Mouse (Mus musculus): ENCODE measurements at regions not wholly inside any gene's neighbourhood (a gene's known extent, or its start where the extent isn't known, plus 50 kb on each side); places are given as distances from the start of the nearest gene placed in this dataset.

DNA sequence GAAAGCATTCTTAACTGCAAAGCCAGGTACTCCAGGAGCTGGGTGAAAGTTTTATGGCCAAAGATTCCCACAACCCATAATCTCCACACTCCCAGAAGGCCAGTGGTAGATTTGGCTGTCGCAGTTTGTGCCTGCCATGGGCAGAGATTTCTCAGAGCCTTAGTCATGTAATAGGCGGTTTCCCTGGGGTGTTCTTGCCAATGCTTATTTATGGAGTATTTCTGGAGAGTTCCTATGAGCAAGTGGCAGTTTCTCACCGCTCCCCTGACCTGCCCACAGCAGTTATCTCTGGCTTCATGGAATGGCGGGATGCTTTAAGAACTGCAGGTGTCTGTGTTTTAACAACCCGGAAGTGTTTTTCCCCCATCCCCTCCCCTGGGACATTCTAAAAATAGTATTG is 179.8 kb downstream of the 4933412E24Rik start:
- DNase-seq, result no peak

DNA sequence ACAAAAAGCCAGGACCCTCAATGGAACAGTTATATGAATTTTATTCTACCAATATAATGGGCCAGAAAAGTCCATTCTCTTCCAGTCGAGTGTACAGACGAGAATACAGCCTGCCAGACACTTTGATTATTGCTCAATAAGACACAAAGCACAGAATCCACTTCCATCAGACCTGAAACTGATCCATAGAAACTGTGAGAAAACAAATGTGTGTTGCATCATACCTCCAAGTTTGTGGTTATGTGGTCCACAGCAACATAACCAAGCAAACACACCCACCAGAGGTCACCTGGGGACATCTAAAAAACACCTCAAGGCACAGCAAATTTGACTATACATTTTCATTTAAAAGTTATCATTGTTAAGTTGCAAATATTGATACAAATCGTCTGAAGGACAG is 183.2 kb downstream of the 4933412E24Rik start:
- DNase-seq, result no peak

DNA sequence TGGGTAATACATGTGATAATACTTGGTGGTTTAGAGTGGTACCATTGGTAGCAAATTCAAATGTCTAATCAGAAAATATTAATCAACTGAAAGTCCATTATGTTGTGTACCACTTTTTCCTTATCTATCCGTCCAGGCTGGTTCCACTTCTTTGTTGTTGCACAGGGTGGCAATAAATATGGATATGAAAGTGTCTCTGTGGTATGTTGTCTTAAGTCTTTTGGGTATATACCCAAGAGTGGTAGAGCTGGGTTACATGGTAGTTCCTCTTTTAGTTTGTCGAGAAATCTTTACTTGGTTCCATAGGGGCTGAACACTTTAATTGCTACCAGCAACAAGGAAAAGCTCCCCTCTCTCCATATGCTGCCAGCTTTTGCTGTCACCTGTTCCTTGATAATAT is 184.9 kb downstream of the 4933412E24Rik start:
- no peak for DNase-seq

DNA sequence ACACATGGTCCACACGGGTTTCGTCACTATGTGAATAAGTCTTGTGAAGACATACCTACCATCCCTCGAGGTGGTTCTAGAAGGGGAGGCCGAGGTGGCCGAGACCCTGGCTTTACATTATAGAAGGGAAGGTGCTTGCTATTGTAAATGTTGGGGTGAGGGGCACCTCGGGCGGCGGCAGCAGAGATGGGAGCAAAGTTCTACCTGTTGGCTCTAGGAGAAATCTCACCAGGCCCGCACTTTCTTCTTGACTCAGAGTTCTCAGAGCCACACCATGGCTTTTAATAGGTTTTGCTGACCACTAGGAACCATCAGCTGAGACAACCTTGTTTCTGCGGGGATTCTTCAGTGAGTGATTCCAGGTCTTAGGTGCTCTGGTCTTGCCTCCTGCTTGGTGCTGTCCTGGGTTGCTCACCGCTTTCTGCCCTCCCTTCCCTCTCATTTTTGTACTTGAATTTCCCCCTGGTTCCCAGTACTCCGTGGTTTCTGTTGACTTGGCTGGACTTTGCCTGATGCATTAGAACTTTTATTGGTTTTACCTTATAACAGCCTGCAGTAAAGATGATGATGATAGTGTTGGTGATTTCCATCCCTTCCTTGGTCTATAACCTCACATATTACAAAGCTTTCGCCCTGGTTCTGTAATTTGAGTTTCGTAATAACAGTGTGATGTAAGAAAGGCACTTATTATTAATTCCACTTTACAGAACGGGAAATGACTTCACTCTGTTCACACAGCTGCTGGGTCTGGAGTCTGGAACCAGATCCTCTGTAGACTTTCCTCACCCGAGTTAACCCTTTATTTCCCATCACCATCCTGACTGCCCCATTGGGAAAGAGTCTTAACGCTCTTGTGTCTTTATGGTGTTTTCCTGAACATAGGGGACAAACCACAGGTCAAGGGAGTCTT is 185.6 kb downstream of the 4933412E24Rik start:
- no peak for DNase-seq

DNA sequence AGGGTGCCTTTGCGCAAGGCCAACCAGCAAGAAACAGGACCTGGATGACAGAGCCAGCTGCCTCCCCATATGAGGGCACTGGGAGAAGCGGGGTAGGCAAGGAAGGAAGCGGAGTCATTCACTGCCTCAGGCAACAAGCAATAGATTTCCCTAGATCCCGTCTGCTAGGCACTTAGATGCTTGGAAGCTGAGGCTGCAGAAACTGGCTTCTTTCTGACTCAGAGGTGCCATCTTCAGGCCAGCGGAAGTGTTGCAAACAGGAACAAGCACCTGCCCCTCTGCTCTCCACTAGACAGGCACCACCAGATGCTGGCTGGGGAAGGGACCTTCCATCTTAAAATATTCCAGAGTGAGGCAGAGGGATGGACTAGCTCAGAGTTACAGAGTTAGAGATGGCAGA is 188.0 kb downstream of the 4933412E24Rik start:
- DNase-seq, result peak; percentile 87

DNA sequence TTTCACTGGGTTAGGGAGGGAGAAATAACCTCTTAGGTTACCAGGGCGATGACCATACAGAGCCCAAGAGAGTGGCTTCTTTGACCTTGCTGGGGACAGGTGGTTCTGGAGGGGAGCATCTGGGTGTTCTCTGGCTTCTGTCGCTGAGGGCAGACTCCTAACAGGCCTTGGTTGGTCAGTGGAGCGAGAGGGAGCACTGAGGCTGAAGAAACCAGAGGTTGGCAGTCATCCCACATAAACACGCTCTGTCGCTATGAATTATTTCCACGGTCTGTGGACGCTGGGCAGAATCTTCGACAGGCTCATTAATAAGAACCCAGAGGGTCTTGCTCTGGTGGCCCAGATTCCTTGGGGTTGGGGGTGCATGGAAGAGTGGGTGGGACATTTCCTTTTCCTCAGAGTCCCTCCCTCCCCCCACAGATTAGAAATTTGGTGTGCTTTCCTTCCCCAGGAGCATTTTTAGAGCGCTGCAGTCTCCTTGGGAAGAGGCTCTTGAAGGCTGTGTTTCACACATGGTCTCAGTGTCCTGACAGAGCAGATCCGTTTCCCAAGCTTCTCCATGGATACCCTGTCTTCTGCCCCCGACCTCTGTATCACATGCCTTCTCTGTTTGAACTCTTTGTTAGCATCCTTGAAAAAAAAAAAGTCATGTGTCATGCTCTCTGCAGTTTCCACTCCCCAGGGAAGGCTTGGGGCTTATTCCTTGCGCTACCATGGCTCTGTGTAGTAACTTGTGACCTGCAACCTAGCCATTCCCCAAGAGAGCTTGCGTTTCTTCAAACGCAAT is 190.1 kb downstream of the 4933412E24Rik start:
- peak; percentile 75 for DNase-seq

DNA sequence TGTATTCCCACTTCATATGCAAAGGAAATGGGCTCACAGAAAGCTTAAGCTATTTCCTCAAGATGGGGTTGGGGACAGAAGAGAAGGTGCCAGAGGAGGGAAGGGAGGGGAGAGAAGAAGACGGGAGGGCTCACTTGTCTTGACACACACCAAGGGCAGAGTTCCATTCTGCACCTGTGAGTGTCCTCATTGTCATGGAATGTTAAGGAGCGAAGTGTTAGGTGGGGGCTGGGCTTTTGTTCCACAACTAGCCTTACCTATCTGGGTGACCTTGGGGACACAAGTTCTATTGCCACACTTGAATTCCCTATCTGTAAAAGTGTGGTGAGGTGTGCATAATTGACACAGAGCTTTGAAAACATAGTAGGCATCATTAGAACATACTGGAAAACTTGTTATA is 192.5 kb downstream of the 4933412E24Rik start:
- DNase-seq, result no peak

DNA sequence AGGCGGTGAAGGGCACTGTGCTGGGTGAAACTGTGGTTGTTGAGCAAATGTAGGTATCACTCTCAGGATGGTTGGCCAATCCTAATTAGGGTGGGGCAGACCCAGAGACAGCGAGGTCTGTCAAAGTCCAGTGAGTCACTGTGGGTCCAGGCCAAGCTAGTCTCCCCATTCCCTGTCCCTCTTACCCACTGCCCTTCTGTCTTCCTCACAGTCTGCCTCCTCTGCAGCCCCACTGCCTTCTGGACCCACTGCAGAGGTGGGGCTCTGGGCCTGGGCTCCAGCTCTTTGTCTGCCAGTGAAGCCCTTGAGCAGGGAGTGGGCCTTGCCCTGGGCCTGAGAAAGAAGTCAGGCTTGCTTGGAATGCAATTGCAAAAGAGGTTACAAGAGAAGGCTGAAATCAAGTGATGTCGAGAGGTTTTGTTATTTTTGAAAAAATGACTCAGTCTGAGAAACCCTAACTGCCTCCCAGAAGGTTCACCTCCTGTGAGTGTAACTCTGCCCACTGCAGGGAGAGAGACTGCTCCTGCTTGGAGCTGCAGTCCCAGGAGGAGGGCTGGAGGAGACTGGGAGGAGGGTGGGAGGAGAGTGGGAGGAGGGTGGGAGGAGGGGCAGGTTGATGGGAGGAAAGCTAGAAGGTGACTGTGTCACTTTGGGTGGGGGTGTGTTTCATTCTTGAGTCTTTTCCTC is 193.3 kb downstream of the 4933412E24Rik start:
- DNase-seq, result peak; percentile 38

DNA sequence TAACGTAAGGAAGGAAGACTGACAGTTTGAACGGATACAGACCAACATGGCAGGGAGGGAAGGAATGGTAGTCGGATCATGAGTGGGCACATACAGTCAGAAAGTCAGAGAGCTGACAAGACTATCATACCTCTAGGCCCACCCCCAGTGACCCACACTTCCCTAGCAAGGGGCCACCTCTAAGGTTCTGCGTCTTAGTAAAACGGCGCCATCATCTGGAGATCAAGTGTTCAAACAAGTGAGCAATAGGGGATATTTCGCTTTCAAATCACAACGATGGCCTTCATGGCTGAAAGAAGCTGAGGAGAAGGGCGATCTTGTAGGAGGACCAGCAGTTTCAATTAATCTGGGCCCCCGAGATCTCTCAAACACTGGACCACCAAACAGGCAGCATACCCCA is 196.1 kb downstream of the 4933412E24Rik start:
- DNase-seq, result no peak

DNA sequence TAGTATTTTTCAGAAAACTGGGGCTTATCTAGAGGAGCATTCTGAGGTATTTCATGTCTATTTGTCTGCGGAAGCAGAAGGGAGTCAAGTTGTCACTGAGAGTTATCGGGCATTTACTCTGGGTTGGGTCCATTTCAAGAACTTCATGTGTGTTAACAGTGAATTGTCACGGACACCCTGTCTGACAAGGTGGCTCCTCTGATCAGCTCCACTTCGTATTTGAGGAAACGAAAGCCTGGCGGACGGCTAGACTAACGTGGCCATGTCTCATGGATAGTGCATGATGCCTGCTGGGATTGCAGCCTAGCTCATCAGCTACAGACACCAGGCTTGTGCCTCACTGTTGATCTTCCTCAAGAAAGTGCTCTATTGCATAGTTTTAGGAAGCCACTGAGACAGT is 200.4 kb downstream of the 4933412E24Rik start:
- no peak for DNase-seq

DNA sequence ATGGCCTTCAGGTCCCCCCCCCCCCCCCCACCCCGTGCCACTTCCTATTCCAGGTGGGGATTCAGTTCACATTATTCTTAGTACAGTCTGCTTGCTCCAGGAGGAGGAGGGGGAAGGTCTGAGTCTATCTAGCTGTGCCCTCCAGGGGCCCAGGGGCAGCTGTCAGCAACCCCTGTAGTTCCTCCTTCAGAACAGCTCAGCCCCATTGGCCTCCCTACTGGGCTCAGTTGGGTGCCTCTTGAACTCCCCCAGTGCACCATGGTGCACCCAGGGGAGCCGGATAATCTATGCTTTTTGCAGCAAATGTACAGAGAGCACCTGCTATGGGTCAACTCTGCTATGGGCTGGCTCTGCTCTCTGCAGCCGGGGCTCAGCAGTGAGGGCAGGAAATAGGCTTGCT is 204.8 kb downstream of the 4933412E24Rik start:
- no peak for DNase-seq

DNA sequence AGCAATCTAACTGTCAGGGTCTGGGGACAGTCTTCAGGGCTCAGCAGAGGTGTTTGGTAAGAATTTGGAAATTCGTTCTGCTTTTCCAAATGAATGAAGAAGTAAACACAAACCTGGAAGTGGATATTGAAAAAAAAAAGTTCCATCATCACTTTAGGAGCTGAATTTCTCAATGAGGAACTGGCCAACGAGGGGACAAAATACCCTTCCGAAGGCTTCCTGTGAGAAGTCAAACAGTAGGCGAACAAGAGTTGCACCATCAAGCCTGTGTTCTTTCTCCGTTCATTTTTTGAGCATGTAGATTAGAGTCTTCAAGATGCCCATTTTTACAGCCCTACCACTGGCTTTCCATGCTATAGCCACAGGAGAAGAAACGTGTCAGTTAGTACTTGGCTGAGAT is 207.1 kb downstream of the 4933412E24Rik start:
- DNase-seq, result no peak

DNA sequence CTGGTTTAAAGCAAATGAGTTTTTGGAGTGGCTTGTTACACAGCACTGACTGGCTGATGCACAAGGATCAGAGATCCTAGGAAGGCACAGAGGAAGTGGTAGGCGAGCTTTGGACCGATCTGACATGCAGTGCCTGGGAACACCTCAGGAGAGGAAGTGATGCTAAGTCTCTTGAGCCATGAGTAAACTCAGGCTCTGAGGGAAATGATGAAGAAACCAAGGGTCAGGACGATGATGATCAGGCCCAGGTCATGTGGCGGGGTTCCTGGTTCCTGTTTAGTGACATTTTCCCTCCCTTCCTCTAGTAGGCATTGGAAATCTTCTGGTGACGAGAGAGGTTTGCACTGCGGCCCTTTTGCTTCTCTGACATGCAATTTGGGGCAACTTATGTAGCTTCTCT is 208.7 kb downstream of the 4933412E24Rik start:
- no peak for DNase-seq

DNA sequence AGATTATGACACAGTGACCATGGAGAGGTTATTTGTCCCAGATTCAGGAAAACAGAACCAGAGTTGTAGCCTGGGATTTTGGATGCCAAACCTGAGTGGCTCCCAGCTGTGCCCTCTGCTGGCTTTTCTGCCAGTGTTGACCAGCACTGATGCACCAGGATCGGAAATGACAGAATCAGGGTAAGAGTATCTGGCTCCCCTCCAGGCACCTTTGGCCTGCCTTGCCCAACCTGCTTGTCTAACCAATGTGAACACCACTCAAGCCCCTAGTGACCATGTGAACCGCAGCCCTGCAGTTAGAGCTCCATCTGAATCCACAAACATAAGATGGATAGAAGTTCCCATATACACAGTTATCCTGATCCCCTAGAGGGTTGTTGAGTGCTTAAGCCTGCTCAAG is 210.6 kb downstream of the 4933412E24Rik start:
- no peak for DNase-seq

DNA sequence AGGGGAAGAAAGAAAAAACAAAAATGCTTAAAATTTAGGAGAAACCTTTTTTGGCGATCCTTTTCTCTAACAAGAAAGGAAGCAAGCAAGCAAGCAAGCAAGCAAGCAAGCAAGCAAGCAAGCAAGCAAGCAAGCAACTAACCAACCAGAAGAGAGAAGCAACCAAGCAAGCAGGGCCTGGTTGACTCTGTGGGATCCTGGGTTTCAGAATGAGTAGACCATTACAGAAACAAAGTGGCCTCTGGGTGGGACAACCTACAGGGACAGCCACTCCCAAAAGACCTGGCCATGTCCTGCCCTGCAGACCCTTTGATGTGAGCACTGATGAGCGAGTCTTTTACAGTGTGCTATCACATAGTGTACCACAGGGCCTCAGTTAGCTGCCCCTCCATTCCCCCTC is 211.6 kb downstream of the 4933412E24Rik start:
- no peak for DNase-seq

DNA sequence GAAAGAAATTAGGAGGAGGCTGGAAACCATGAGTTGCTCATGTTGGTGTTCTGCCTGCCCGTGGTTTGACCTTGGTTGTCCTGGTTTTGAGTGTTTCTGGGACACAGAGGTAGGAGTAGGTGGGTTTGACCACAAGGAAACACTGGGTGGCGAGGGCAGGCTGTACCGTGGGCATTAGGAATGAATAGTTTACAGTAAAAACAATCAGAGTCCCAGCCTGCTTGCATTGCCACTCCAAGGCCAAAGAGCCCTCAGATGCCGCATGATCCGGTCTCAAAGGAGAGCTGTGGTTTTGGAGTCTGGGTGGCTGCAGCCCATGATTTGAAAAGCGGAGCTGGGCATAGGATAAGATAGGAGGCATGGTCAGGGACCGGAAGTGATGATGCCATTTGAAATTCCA is 212.0 kb downstream of the 4933412E24Rik start:
- DNase-seq, result no peak

DNA sequence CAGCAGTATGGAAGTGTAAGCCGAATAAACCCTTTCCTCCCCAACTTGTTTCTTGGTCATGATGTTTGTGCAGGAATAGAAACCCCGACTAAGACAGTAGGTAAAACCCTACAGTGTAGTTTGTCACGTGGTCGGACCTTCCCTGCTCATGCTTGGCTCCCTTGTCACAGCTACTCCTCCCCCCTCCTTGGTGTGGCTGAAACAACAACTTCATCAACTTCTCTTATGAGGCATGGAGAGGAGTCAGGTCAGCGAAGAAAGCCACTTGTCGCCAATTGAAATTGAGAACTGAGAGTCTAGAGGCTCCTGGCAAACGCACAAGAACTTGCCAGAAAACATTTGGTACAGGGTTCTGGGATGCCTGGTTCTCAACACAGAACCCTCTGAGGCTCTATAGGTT is 214.1 kb downstream of the 4933412E24Rik start:
- no peak for DNase-seq

DNA sequence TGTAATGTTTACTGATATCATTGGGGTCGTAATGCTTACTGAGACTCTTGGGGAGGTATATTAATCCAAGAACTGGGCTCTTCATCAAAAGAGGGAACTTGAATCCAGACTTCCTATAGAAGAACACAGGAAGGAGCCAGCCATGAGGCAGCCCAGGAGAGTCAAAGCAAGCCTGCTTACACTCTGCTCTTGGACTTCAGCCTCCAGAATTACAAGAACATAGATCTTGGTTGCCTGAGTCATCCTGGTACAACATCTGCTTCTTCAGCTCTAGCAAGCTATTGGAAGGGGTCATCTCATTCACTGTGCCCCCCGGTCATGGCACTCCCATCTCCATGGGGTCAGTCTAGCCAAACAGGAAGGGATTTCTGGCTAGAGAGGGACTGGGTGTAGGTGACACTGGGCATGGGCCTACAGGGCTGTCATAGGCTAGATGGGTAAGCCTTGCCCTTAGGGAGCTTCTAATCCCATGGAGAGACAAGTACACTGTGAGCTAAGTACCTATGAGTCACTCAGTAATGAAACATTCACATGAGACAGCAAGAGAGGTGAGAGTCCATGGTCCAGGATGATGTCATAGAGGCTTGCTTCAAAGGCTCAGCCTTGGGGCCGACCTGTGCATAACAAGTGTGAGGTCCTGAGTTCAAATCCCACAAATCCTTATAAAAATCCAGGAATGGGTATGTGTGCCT is 217.1 kb downstream of the 4933412E24Rik start:
- no peak for DNase-seq

DNA sequence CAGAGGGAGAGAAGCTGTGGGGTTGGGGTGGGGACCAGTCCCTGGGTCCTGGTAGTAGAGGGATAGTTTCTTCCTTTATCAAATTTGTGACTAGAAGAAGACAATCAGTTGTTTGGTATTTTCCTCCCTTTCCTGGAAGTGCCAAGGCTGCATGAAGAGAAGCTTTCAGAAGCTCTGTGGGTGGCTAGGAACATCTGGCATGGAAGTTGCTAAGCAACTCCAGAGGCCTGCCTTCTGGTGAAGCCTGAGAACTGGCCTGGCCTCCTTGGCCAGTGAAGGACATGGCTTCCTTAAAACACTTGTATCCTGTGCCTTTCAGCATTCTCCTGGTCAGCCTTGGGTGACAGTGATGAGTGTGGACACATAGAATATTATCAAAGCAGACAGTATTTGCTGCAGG is 217.9 kb downstream of the 4933412E24Rik start:
- no peak for DNase-seq

DNA sequence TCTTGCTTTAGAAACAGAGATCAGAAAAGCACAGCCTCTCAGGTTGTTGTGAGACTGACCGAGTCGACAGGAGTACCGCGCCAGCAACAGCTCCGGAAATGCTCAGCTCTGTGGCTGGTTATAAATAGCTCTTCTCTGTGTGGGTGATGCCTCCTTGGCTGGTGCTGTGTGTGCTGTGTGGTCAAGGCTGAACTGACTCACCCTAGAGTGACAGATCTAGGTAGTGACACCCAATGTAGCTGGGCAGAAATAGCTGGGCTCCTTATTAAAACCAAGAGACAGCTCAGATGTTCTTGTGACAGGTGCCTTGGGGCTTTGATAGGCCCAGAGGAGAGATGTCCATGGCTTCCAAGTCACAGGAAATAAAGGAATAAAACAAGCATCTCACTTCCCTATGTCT is 220.7 kb downstream of the 4933412E24Rik start:
- no peak for DNase-seq

DNA sequence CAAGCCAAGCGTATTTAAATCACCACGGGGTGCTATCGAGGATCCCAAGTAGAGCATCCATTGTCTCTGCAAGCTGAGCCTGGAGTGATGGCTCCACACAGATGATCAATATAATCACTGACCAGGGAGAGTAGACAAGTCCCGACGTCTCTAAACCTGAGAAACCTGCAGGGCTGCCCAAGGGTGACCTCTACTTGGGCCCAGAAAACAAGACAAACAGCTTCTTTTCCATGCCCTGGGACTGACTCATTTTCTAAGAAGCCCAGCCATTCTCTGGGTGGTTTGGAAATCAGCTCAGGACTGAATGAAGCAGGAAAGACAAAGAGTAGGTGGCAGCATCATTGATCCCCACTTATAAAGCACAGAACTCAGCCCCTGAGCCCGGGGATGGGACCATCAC is 221.5 kb downstream of the 4933412E24Rik start:
- DNase-seq, result no peak

DNA sequence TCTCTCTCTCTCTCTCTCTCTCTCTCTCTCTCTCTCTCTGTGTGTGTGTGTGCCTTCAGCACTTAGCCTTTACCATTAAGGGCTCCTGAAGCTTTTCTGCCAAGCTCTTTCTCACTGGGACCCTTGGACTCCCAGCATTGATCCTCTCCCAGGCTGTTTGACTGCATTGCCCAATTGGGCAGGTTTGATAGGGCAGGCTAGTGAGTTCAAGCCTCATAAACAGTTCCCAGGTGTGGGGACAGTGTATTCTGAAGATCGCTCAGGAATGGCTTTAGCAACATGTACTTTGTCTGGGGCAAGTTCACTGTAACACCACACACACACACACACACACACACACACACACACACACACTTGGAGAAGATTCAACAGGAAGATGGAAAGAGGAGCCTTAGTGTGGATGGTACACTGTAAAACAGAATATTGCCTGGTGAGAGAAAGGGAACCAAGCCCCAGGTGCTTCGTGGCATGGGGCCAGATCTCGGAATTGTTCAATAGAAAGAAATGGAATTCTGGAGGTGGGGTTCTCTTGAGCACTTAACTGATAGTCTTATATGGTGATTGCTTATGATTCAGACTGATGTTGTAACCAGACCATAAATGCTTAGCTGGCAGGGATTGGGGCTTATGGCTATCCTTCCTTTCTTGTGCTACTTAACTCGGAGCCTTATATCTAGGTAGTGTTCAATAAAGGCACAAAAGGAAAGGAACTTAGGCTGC is 229.5 kb downstream of the 4933412E24Rik start:
- DNase-seq, result peak; percentile 15

Data from kidney, postnatal 10 days (tissue).